Mouse (Mus musculus): ENCODE measurements around the gene Olfm1. TPM values are rescaled to one million over a fixed set of nuclear protein-coding genes. Genes with fewer than 3 reads are reported as not detected.

Gene Olfm1
- polyA plus RNA-seq, 1 experiment = 2.1 TPM

- Histone ChIP-seq H3K36me3 (ENCODE audit: control insufficient read depth, insufficient read depth, low read length) (no peaks in the 10 kb centered on the region), H3K4me1 (ENCODE audit: control insufficient read depth, insufficient read depth, low read length) (no peaks in the 10 kb centered on the region)
- TF ChIP-seq POLR2A (IDR thresholded peaks at IDR 0.05; ENCODE audit: control insufficient read depth, low read depth, low read length) (no peak), CTCF (IDR thresholded peaks at IDR 0.05; ENCODE audit: control insufficient read depth, insufficient read depth, insufficient replicate concordance, low read depth, low read length) (no peak)
These were observed 42.3 kb downstream of the Olfm1 start for GRCm38 (mm10) chr2:28235129-28235528.

GRCm38 (mm10) chr2:28236447-28236846, 43.7 kb downstream of the Olfm1 start:
- Histone ChIP-seq H3K27me3 (ENCODE audit: control insufficient read depth, insufficient read depth, low read length) (no peaks in the 10 kb centered on the region), H3K27ac (ENCODE audit: control insufficient read depth, insufficient read depth, low read depth, low read length) (no peak overlapping the region), H3K4me1 (ENCODE audit: control insufficient read depth, insufficient read depth, low read length) (no peaks in the 10 kb centered on the region), H3K36me3 (ENCODE audit: control insufficient read depth, insufficient read depth, low read length) (no peaks in the 10 kb centered on the region), H3K4me3 (ENCODE audit: control insufficient read depth, low read depth, low read length) (no peak overlapping the region)
- TF ChIP-seq POLR2A (IDR thresholded peaks at IDR 0.05; ENCODE audit: control insufficient read depth, low read depth, low read length) (no peak), CTCF (IDR thresholded peaks at IDR 0.05; ENCODE audit: control insufficient read depth, insufficient read depth, insufficient replicate concordance, low read depth, low read length) (no peak)

More at GRCm38 (mm10) chr2:28235129-28235528, 42.3 kb downstream of the Olfm1 start:
- H3K27me3 ChIP-seq (ENCODE audit: control insufficient read depth, insufficient read depth, low read length) = no peaks in the 10 kb centered on the region
- H3K27ac ChIP-seq (ENCODE audit: control insufficient read depth, insufficient read depth, low read depth, low read length) = no peak overlapping the region
- H3K4me3 ChIP-seq (ENCODE audit: control insufficient read depth, low read depth, low read length) = no peak overlapping the region

GRCm38 (mm10) chr2:28239616-28240015, 46.8 kb downstream of the Olfm1 start:
- Histone ChIP-seq H3K4me1 (ENCODE audit: control insufficient read depth, insufficient read depth, low read length) (no peaks in the 10 kb centered on the region), H3K4me3 (ENCODE audit: control insufficient read depth, low read depth, low read length) (no peak overlapping the region), H3K36me3 (ENCODE audit: control insufficient read depth, insufficient read depth, low read length) (no peaks in the 10 kb centered on the region), H3K27me3 (ENCODE audit: control insufficient read depth, insufficient read depth, low read length) (no peaks in the 10 kb centered on the region), H3K27ac (ENCODE audit: control insufficient read depth, insufficient read depth, low read depth, low read length) (no peak overlapping the region)
- no peak for TF ChIP-seq POLR2A (IDR thresholded peaks at IDR 0.05; ENCODE audit: control insufficient read depth, low read depth, low read length)
- no peak for TF ChIP-seq CTCF (IDR thresholded peaks at IDR 0.05; ENCODE audit: control insufficient read depth, insufficient read depth, insufficient replicate concordance, low read depth, low read length)

- Histone ChIP-seq H3K4me1 (ENCODE audit: control insufficient read depth, insufficient read depth, low read length) (no peaks in the 10 kb centered on the region), H3K27me3 (ENCODE audit: control insufficient read depth, insufficient read depth, low read length) (no peaks in the 10 kb centered on the region), H3K36me3 (ENCODE audit: control insufficient read depth, insufficient read depth, low read length) (no peaks in the 10 kb centered on the region), H3K27ac (ENCODE audit: control insufficient read depth, insufficient read depth, low read depth, low read length) (no peak overlapping the region), H3K4me3 (ENCODE audit: control insufficient read depth, low read depth, low read length) (no peak overlapping the region)
- no peak for TF ChIP-seq POLR2A (IDR thresholded peaks at IDR 0.05; ENCODE audit: control insufficient read depth, low read depth, low read length)
- TF ChIP-seq CTCF (IDR thresholded peaks at IDR 0.05; ENCODE audit: control insufficient read depth, insufficient read depth, insufficient replicate concordance, low read depth, low read length) = no peak
These were observed 48.1 kb downstream of the Olfm1 start for GRCm38 (mm10) chr2:28240920-28241319.

GRCm38 (mm10) chr2:28241520-28242221, 48.9 kb downstream of the Olfm1 start:
- no peak overlapping the region for H3K4me3 ChIP-seq (ENCODE audit: control insufficient read depth, low read depth, low read length)
- no peaks in the 10 kb centered on the region for H3K36me3 ChIP-seq (ENCODE audit: control insufficient read depth, insufficient read depth, low read length)
- no peaks in the 10 kb centered on the region for H3K4me1 ChIP-seq (ENCODE audit: control insufficient read depth, insufficient read depth, low read length)
- TF ChIP-seq POLR2A (IDR thresholded peaks at IDR 0.05; ENCODE audit: control insufficient read depth, low read depth, low read length) = no peak
- TF ChIP-seq CTCF (IDR thresholded peaks at IDR 0.05; ENCODE audit: control insufficient read depth, insufficient read depth, insufficient replicate concordance, low read depth, low read length) = no peak
- H3K27ac ChIP-seq (ENCODE audit: control insufficient read depth, insufficient read depth, low read depth, low read length) = no peak overlapping the region
- no peaks in the 10 kb centered on the region for H3K27me3 ChIP-seq (ENCODE audit: control insufficient read depth, insufficient read depth, low read length)

- Histone ChIP-seq H3K4me3 (ENCODE audit: control insufficient read depth, low read depth, low read length) (no peak overlapping the region), H3K4me1 (ENCODE audit: control insufficient read depth, insufficient read depth, low read length) (no peaks in the 10 kb centered on the region), H3K36me3 (ENCODE audit: control insufficient read depth, insufficient read depth, low read length) (no peaks in the 10 kb centered on the region), H3K27ac (ENCODE audit: control insufficient read depth, insufficient read depth, low read depth, low read length) (no peak overlapping the region), H3K27me3 (ENCODE audit: control insufficient read depth, insufficient read depth, low read length) (no peaks in the 10 kb centered on the region)
- TF ChIP-seq POLR2A (IDR thresholded peaks at IDR 0.05; ENCODE audit: control insufficient read depth, low read depth, low read length) (no peak), CTCF (IDR thresholded peaks at IDR 0.05; ENCODE audit: control insufficient read depth, insufficient read depth, insufficient replicate concordance, low read depth, low read length) (no peak)
These were observed 49.4 kb downstream of the Olfm1 start for GRCm38 (mm10) chr2:28242222-28242543.

GRCm38 (mm10) chr2:28244667-28245395, 52.0 kb downstream of the Olfm1 start:
- H3K4me1 ChIP-seq (ENCODE audit: control insufficient read depth, insufficient read depth, low read length) = no peaks in the 10 kb centered on the region
- H3K27ac ChIP-seq (ENCODE audit: control insufficient read depth, insufficient read depth, low read depth, low read length) = no peak overlapping the region
- H3K27me3 ChIP-seq (ENCODE audit: control insufficient read depth, insufficient read depth, low read length) = no peaks in the 10 kb centered on the region
- no peaks in the 10 kb centered on the region for H3K36me3 ChIP-seq (ENCODE audit: control insufficient read depth, insufficient read depth, low read length)
- TF ChIP-seq POLR2A (IDR thresholded peaks at IDR 0.05; ENCODE audit: control insufficient read depth, low read depth, low read length) (no peak), CTCF (IDR thresholded peaks at IDR 0.05; ENCODE audit: control insufficient read depth, insufficient read depth, insufficient replicate concordance, low read depth, low read length) (no peak)
- no peak overlapping the region for H3K4me3 ChIP-seq (ENCODE audit: control insufficient read depth, low read depth, low read length)
